Mouse (Mus musculus): ENCODE data around the gene Rai14. TPM values are rescaled to one million over a fixed set of nuclear protein-coding genes. Genes with fewer than 3 reads are reported as not detected.
A peak's percentile ranks its signal among the peaks of the same experiment; 100 is the strongest.

The Rai14 gene
- total RNA-seq, 1 experiment from 2014 or later, result 11.1 TPM

DNA sequence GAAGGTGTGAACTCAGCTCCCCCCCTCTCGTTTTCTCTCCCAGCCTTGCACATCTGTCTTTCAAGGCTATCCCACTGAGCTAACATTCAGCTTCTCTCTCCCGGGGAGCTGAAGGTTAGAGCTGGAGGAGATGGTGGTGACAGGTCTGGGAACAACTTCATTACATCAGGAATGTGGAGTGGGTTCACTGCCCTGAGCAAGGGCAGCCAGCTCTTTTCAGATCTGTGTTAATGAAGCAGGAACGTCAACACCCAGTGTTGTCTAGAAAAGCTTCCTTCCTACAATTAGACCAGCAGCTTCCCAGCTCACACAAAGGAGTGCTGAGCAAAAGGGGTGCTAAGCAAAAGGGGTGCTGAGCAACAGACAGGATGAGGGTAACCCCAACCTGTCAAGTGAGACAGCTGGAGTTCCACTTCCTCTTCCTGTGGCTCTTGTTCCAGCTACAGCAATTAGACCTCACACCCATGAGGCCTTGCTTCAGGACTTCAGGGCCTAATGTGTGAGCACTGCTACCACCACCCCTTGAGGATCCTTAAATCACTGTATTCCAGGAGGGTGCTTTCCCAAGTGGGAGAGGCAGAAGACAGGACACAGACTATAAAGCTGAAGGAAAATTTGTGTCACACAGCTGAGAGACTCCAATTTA lies 52.3 kb downstream of the Rai14 start:
- ATAC-seq (replicated peaks; ENCODE audit: low read depth, poor library complexity, severe bottlenecking), result peak; percentile 97

DNA sequence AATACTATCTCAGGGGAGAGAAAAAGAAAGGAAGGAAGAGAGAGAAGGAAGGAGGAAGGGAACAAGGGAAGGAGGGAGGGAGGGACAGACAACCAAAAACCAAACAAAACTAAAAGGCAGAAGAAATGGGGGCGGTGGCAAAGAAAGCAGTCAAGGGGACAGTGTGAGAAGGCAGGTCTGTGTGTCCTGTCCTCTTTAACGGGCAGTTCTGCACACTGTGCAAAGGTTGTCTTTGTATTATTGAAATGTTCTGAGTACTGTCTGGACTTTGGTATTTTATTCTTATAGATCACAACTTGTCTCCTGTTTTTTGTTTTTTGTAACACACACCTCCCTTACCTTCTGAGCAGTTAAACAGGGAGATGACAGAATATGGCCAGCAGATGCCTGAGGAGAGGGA lies 55.6 kb downstream of the Rai14 start:
- no peak for ATAC-seq (replicated peaks; ENCODE audit: low read depth, poor library complexity, severe bottlenecking)

- ATAC-seq (replicated peaks; ENCODE audit: low read depth, poor library complexity, severe bottlenecking), result no peak
Observed at GRCm38 (mm10) chr15:10656146-10656545, 58.3 kb downstream of the Rai14 start.

GRCm38 (mm10) chr15:10655151-10655905 lies 59.1 kb downstream of the Rai14 start:
- no peak for ATAC-seq (replicated peaks; ENCODE audit: low read depth, poor library complexity, severe bottlenecking)

GRCm38 (mm10) chr15:10654696-10655095 lies 59.7 kb downstream of the Rai14 start:
- ATAC-seq (replicated peaks; ENCODE audit: low read depth, poor library complexity, severe bottlenecking), result no peak

- no peak for ATAC-seq (replicated peaks; ENCODE audit: low read depth, poor library complexity, severe bottlenecking)
Observed at GRCm38 (mm10) chr15:10652931-10653475, 61.4 kb downstream of the Rai14 start.

DNA sequence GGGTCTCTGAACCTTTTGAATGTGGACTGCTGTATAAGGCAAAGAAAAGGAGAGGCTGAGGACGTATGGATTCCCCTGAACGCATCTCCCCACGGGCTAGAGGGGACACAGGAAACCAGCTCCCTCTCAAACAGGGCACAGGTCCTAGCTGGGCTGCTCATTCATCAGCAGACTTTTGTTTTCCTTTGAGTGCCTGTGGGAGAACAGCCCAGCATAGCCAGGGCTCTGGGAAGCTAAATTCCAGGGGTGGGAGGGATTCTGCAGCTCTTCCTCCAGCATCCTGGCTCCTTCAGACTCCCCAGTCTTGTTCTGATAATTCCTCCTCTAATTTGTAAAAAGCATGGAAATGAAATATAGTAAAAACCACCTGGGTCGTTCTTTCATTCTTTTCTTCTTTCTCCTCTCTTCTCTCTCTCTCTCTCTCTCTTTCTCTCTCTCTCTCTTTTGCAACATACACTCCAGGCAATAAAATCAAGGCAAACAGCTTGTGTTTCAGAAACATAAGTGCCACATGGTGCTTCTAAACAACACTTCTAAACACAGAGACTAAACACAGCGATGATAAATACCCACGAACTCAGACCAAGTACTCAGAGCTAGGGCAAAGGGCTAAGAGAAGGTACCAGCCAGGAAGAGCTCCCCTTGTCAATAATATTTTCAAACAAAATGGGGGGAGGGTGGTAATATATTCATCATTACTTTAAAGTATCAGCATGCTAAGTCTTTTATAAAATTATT lies 65.9 kb downstream of the Rai14 start:
- ATAC-seq (replicated peaks; ENCODE audit: low read depth, poor library complexity, severe bottlenecking), result no peak

GRCm38 (mm10) chr15:10646297-10646696 lies 68.1 kb downstream of the Rai14 start:
- ATAC-seq (replicated peaks; ENCODE audit: low read depth, poor library complexity, severe bottlenecking), result no peak

DNA sequence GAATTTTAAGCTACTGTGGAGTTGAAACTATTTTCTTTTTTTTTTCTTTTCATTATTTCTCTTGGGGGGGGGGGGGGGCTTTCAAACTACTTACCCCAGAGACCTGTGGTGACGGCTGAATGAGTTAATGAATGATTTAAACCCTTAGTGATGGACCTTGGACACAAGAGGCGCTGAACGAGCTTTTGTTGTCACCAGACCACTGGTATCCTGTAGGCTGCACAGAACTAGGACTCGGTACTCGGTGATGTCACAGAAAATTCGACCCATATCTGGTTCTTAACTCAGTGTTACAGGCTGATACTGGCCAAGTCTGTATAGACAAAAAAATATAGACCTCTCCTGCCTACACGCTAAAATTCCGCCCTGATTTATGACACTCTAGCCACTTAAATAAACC lies 69.3 kb downstream of the Rai14 start:
- no peak for ATAC-seq (replicated peaks; ENCODE audit: low read depth, poor library complexity, severe bottlenecking)

- ATAC-seq (replicated peaks; ENCODE audit: low read depth, poor library complexity, severe bottlenecking), result no peak
Observed at GRCm38 (mm10) chr15:10643819-10644218, 70.6 kb downstream of the Rai14 start.

- ATAC-seq (replicated peaks; ENCODE audit: low read depth, poor library complexity, severe bottlenecking), result no peak
Observed at GRCm38 (mm10) chr15:10643224-10643623, 71.2 kb downstream of the Rai14 start.

DNA sequence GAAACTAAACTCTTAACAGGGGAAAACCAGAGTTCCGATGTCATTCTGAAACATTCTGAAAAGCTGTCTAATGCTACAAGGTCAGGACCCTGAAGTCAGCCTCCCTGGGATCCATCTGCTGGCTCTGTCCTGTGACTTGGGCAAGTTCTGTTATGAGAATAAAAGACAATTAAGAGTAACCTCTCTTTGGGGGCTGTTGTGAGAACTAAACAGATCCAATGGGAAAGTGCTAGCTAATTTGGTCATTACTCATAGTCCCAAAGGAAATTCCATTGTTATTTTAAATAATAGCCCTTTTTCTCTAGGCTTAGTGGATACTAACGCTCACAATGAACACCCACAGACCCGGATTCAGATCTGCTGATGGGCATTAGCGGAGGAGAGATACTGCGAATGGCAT lies 72.0 kb downstream of the Rai14 start:
- ATAC-seq (replicated peaks; ENCODE audit: low read depth, poor library complexity, severe bottlenecking), result no peak

DNA sequence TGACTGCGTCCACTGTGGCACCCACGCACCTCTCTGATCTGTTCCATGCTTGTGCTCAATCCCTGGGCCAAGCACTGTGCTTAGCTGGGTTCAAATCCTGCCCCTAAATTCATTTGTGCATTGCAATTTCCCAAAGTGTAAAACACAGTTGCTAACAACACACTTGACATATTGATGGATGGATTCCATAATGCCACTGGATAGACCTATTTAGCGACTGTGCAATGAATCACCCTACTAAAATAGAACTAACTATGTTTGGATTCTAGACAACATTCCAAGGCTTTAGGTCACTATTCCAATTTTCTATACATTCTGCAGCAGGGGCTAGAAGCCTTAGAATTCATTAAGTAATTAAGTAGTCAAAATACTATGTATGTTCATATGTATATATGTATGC lies 73.7 kb downstream of the Rai14 start:
- ATAC-seq (replicated peaks; ENCODE audit: low read depth, poor library complexity, severe bottlenecking), result no peak

GRCm38 (mm10) chr15:10637251-10637793 lies 77.1 kb downstream of the Rai14 start:
- no peak for ATAC-seq (replicated peaks; ENCODE audit: low read depth, poor library complexity, severe bottlenecking)

DNA sequence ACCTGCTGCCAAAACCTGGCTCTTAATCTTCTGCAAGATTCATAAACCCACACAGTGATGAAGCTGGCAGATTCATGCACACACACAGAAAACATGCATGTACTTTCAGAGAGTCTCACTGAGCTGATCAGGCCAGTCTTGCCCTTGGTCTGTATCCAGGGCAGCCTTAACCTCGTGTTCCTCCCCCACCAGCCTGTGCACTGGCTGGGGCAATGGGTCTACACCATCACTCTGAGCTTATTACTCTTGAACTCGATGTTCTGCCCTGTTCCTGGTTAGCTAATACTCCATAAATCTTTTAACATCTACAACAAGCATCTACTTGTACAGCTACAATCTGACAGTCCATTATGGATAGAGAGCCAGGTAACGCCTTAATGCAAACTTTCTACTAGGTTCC lies 77.6 kb downstream of the Rai14 start:
- no peak for ATAC-seq (replicated peaks; ENCODE audit: low read depth, poor library complexity, severe bottlenecking)

DNA sequence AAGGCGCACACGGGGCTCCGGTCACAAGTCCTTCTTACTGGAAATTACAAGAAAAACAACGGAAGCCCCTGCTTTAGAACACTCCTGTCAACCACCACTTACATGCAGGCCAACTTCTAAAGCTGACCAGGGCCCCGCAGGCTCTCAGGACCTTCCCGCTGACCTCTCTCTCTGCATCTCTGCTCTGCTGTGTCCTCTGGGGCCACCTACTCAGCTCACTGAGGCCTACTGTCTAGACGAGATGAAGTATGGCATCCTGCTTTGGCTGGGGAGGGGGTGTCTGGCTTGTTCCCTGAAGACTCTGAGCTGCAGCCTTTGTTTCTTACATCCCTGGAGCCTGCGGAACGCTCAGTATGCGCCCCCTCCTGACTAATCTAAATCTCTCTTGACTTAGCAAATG lies 79.3 kb downstream of the Rai14 start:
- ATAC-seq (replicated peaks; ENCODE audit: low read depth, poor library complexity, severe bottlenecking), result no peak

DNA sequence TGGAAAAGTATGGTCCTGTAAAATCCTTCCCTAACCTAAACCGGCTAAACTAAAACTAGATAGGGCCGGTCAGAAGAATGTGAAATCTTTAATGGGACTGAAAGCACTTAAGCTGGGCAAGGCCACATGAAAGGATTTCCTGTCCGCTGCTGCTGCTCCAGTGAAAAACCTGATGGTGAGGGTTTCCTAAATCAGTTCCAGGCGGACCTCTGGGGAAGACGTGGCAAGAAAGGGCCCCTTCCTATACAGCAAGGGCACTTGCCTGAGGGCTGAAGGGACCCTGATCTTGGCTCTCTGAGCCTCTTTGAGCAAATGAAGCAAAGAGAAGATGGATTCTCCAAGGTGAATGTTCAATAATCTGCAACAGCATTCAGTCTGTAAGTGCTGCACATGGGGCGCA lies 80.2 kb downstream of the Rai14 start:
- ATAC-seq (replicated peaks; ENCODE audit: low read depth, poor library complexity, severe bottlenecking), result no peak

- no peak for ATAC-seq (replicated peaks; ENCODE audit: low read depth, poor library complexity, severe bottlenecking)
Observed at GRCm38 (mm10) chr15:10633381-10633780, 81.0 kb downstream of the Rai14 start.

DNA sequence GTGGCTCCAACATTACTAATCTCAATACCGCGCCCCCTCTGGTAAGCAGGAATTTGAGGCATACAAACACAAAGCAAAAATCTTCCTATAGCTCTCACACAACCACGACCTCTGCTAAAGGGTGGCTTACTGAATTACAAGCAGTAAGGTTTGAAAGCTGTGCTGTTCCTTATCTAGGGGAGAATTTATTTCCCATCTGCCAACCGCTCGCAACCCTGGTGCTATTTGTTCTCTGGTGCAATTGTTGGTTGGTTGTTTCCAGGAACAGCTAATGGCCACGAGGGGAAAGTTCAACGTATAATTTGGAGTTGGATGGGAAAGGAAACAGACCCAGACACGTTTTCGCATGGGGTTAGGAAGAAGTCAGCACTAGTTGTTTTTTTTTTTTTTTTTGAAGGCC lies 81.8 kb downstream of the Rai14 start:
- ATAC-seq (replicated peaks; ENCODE audit: low read depth, poor library complexity, severe bottlenecking), result no peak

DNA sequence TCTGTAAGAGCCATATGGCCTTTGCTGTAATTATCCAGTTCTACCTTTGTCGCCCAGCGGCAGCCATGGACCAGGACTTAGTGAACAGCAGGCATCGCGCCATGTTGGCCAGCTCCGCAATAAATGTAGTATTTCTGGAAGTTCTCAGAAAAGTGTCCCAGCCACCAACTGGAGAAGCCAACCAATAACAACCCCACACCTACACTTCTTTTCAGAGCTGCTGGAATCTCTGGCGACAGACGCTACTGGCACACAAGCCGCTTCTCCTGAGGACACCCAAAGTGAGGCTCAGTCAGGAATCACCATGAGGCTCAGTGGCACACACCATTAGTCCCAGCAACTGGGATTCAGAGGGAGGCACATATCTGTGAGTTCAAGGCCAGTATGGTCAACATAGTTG lies 82.4 kb downstream of the Rai14 start:
- ATAC-seq (replicated peaks; ENCODE audit: low read depth, poor library complexity, severe bottlenecking), result no peak

- no peak for ATAC-seq (replicated peaks; ENCODE audit: low read depth, poor library complexity, severe bottlenecking)
Observed at GRCm38 (mm10) chr15:10631541-10631940, 82.9 kb downstream of the Rai14 start.
